Mouse (Mus musculus) forebrain, embryonic 15.5 days (tissue): Measurements from ENCODE around the gene Tgfbr3. TPM values are rescaled to one million over a fixed set of nuclear protein-coding genes. Genes with fewer than 3 reads are reported as not detected.

ENCODE experiments used
- ATAC-seq: fragments of 200-750 bp; cut with Nextera tagmentation; replicated peaks from 2 replicates; pipeline ENCODE4 v1.8.0; 2017; ENCODE audit warnings: mild to moderate bottlenecking, moderate TSS enrichment, moderate library complexity
- H3K27ac ChIP-seq: fragments of 300-500 bp; sonication (generic); replicated peaks from 2 replicates; pipeline ENCODE4 v1.5.1; 2015; ENCODE audit warnings: mild to moderate bottlenecking, inconsistent platforms
- H3K27me3 ChIP-seq: fragments of 300-500 bp; sonication (generic); 2 replicates; pipeline ENCODE4 v1.6.1; 2015; ENCODE audit warnings: inconsistent platforms
- H3K36me3 ChIP-seq: fragments of 300-500 bp; sonication (generic); 2 replicates; pipeline ENCODE4 v1.6.1; 2015; ENCODE audit warnings: mild to moderate bottlenecking, inconsistent platforms
- H3K4me1 ChIP-seq: fragments of 300-500 bp; sonication (generic); 2 replicates; pipeline ENCODE4 v1.6.1; 2015; ENCODE audit warnings: inconsistent platforms
- H3K4me2 ChIP-seq: fragments of 300-500 bp; sonication (generic); replicated peaks from 2 replicates; pipeline ENCODE4 v1.6.1; 2015; ENCODE audit warnings: mild to moderate bottlenecking, inconsistent platforms
- H3K4me3 ChIP-seq: fragments of 300-500 bp; sonication (generic); 2 replicates; pipeline ENCODE4 v1.5.1; 2015; ENCODE audit warnings: mild to moderate bottlenecking, inconsistent platforms
- H3K9ac ChIP-seq: fragments of 300-500 bp; sonication (generic); replicated peaks from 2 replicates; pipeline ENCODE4 v1.6.1; 2015; ENCODE audit warnings: mild to moderate bottlenecking, inconsistent platforms
- H3K9me3 ChIP-seq: fragments of 300-500 bp; sonication (generic); 2 replicates; pipeline ENCODE4 v1.6.1; 2016; ENCODE audit warnings: inconsistent platforms
- WGBS: fragments of 180-500 bp; shearing (Covaris S2); methylation state at CpG from one replicate; pipeline ENCODE4 v1.1.7; 2015; ENCODE audit warnings: mixed read lengths; 5-methylcytosine and 5-hydroxymethylcytosine counted together
- polyA plus RNA-seq: library from polyadenylated mRNA; unstranded; fragments of >200 nt; fragmentation: Nextera tagmentation; extraction: Ambion mirVana; gene quantifications from 2 replicates; pipeline ENCODE4 v1.2.1, GENCODE M21; 2015

Gene Tgfbr3
- polyA plus RNA-seq, 1 experiment from 2014 or later = 2.0 TPM

DNA sequence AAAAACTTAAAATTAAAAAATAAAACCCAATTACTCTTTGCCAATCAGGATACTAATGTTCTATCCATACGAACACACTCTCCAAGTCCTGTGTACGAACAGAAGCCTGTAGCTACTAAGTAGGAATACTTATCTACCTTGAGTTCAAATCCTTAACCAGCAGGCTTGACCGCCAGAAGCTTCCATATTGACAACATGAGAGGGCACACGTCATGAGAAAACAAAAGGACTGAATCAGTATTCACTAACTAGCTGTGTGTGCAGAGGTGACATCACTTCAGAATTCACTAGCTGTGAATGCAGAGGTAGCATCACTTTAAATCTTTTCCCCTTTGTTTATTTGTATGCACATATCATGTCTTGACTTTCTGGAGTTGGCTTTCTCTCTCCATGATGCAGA is 4.6 kb upstream of the Tgfbr3 start:
- Histone ChIP-seq H3K9ac (no peak overlapping the region), H3K4me1 (peaks cover 11% of the 10 kb centered on the region), H3K9me3 (no peaks in the 10 kb centered on the region), H3K27ac (no peak overlapping the region), H3K27me3 (peaks cover 19% of the 10 kb centered on the region; the same call in 1 of the 2 replicates), H3K36me3 (no peaks in the 10 kb centered on the region), H3K4me2 (no peak overlapping the region), H3K4me3 (no peak overlapping the region)
- ATAC-seq = no peak
- WGBS = 80% methylated on average over 4 of the region's 4 CpGs

DNA sequence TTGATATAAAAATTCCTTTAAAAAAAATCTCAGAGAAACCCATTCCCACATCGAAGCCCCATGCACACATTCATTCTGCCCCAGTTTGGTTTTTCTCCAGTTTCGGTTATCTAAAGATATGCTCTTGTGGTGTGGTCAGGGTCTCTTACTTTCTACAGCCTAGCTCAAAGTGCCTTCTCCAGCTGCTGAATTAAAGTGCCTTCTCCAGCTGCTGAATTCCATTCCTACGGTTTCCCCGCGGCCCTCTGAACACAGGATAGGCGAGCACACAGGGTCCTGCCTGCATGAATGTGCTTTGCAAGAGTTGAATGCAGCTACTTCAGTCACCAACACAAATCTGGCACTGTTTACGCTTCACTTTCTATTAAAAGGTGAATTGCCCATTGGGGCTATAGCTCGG is 557 bp upstream of the Tgfbr3 start:
- Histone ChIP-seq H3K36me3 (no peaks in the 10 kb centered on the region), H3K9ac (no peak overlapping the region), H3K4me2 (peak overlapping the region; percentile 98), H3K27me3 (peaks cover 47% of the 10 kb centered on the region), H3K4me1 (peaks cover 13% of the 10 kb centered on the region), H3K9me3 (no peaks in the 10 kb centered on the region), H3K27ac (no peak overlapping the region), H3K4me3 (peak overlapping the region; percentile 66)
- 36% methylated on average over 8 of the region's 8 CpGs for WGBS
- ATAC-seq = no peak

DNA sequence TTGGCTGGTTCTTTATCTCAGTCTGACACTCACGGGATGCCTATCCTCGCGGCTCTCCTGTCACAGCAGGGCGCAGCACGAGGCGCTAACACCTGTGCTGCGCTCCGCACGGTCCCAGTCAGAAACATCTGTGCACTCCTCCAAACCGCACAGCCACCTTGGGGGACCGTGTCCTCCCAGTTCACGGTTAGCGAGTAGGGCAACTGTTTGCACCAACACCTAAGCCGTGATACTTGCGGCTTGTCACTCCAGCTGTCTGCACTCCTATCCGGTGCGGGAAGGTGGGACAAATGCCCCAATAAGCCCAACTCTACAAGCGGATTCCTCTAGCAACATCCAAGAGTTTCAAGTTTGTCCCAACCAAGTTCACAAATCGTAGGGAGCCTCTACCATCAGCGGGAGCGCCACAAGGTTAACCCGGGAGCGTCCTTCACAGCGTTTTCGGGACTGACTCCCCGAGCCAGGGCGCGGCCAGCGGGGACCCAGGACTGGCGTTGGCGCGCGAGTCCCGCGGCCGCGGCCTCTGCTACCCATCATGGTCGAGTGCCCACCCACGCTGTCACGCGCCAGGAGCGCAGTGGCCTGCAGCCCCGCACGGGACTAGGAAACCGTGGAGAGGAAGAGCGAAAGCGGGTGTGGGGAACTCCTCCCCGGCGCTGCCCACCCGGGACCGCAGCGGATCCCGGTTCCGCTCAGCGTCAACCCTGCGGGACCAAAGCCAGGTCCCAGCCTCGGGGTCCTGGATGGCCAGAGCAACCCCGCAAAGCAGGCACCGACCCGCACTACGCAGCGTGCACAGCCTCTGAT is 799 bp downstream of the Tgfbr3 start:
- H3K27ac ChIP-seq = peak overlapping the region; percentile 20; the same call in 1 of the 2 replicates
- H3K36me3 ChIP-seq = no peaks in the 10 kb centered on the region
- H3K9ac ChIP-seq = peak overlapping the region; percentile 54
- H3K4me3 ChIP-seq = peak overlapping the region; percentile 66
- peaks cover 50% of the 10 kb centered on the region for H3K27me3 ChIP-seq
- H3K9me3 ChIP-seq = no peaks in the 10 kb centered on the region
- H3K4me1 ChIP-seq = peaks cover 13% of the 10 kb centered on the region
- H3K4me2 ChIP-seq = peak overlapping the region; percentile 98
- WGBS = under 1% methylated on average over 62 of the region's 62 CpGs
- no peak; the same call in 1 of the 2 replicates for ATAC-seq

DNA sequence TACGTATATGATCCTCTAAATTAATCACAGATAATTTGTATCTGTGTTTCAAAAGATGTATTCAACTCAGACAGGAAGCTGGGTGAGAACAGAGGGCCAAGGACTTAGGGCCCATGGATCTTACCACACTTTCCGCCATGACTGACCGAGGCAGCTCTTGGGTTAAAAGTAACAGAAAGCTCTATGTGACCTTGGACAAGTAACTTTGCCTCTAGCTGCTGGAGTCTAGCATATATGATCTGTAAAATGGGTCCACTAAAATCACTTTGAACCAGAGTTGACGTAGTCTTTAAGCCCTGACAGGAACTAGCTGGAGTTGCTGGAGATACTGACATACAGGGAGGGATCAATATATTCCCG is 1.5 kb downstream of the Tgfbr3 start:
- ATAC-seq = no peak
- Histone ChIP-seq H3K9ac (no peak overlapping the region), H3K4me2 (0 out of 2 replicates have a peak overlapping the region, but pooled peaks have one; percentile 98), H3K36me3 (no peaks in the 10 kb centered on the region), H3K27ac (no peak overlapping the region), H3K9me3 (no peaks in the 10 kb centered on the region), H3K4me3 (peak overlapping the region; percentile 66; the same call in 1 of the 2 replicates), H3K27me3 (peaks cover 50% of the 10 kb centered on the region), H3K4me1 (peaks cover 13% of the 10 kb centered on the region)
- WGBS = 50% methylated on average over 5 of the region's 5 CpGs

DNA sequence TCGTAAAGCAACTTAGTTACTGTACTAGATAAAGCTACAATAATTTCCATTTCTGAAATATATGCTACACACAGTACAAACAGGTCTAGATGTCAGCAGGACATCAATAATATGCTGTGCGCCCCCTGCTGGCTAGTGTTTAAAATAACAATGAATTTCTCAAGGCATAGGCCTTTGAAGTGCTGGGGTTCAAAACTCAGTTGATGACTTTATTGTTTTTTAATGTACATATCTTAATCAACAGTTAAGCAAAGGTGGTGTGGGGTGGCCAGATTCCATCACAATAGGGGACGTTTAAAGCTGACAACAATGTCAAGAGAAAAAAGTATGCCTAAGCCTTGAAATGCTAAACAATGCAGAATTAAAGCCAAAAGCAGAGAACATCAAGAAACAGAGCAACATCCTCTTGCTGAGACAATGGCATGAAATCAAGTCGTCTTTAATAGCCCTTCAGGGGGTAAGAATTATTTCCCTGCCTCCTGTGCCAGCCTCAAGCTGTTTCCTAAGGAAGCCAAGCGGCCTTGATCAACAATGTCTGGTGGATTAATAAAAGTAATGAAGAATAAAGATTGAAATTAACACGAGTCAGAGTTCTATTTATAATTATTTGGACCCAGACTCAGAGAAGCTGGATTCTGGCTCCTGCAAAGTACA is 2.0 kb downstream of the Tgfbr3 start:
- H3K9me3 ChIP-seq = no peaks in the 10 kb centered on the region
- 30% methylated on average over 6 of the region's 6 CpGs for WGBS
- no peak overlapping the region for H3K4me2 ChIP-seq
- H3K4me1 ChIP-seq = peaks cover 13% of the 10 kb centered on the region
- no peaks in the 10 kb centered on the region for H3K36me3 ChIP-seq
- H3K27me3 ChIP-seq = peaks cover 50% of the 10 kb centered on the region
- H3K4me3 ChIP-seq = no peak overlapping the region
- no peak overlapping the region for H3K27ac ChIP-seq
- no peak for ATAC-seq
- no peak overlapping the region for H3K9ac ChIP-seq

DNA sequence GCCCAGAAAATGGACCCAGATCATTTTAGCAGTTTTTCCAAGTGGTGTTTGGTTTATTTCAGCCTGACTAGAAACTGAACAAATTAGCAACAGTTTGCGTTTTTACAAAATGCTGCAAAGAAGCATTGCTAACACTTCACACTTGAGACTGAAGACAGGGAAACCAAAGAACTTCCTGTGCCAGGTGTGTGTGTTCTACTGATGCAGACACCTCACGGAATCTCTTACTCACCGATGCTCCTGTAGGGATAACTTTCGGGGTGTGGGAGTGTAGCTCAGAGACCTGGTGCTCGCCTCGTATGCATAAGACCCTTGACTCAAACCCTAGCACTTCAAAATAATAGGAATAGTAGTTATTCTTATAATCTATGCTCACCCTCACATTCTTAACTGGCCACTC is 3.9 kb downstream of the Tgfbr3 start:
- Histone ChIP-seq H3K4me1 (peaks cover 13% of the 10 kb centered on the region), H3K4me3 (no peak overlapping the region), H3K36me3 (no peaks in the 10 kb centered on the region), H3K9ac (no peak overlapping the region), H3K27me3 (peaks cover 38% of the 10 kb centered on the region), H3K9me3 (no peaks in the 10 kb centered on the region), H3K4me2 (no peak overlapping the region), H3K27ac (no peak overlapping the region)
- no peak for ATAC-seq
- 89% methylated on average over 6 of the region's 6 CpGs for WGBS

DNA sequence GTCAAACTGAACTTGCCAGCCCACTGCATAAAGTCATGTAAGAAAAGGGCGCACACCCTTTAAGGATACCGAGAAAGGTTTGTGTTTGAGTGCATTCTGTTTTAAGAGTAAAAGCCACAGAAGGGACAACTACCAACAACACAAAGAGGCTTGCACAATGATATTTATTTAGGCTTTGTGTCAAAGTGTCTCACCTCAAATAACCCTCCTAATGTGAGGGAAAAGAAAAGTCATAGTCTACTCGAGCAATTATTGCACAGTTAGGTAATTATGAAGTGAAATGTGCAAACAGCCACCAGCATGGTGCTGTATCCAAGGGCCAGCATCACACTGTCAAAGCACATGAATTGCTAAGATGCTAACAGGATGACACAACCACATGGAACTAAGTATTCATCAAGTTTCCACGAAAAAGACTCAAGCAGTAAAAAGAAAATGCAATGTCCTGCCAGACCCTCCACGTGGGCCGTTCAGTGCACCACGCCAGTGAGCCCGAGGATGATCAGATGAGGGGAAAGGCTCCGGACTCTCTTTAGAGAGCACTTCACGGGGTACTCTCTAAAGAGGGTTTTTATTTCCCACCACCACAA is 5.4 kb downstream of the Tgfbr3 start:
- H3K9ac ChIP-seq = no peak overlapping the region
- no peaks in the 10 kb centered on the region for H3K9me3 ChIP-seq
- WGBS = 75% methylated on average over 10 of the region's 10 CpGs
- no peak overlapping the region for H3K27ac ChIP-seq
- no peaks in the 10 kb centered on the region for H3K36me3 ChIP-seq
- no peak for ATAC-seq
- H3K27me3 ChIP-seq = peaks cover 31% of the 10 kb centered on the region
- no peak overlapping the region for H3K4me3 ChIP-seq
- no peak overlapping the region for H3K4me2 ChIP-seq
- peaks cover 8% of the 10 kb centered on the region for H3K4me1 ChIP-seq

DNA sequence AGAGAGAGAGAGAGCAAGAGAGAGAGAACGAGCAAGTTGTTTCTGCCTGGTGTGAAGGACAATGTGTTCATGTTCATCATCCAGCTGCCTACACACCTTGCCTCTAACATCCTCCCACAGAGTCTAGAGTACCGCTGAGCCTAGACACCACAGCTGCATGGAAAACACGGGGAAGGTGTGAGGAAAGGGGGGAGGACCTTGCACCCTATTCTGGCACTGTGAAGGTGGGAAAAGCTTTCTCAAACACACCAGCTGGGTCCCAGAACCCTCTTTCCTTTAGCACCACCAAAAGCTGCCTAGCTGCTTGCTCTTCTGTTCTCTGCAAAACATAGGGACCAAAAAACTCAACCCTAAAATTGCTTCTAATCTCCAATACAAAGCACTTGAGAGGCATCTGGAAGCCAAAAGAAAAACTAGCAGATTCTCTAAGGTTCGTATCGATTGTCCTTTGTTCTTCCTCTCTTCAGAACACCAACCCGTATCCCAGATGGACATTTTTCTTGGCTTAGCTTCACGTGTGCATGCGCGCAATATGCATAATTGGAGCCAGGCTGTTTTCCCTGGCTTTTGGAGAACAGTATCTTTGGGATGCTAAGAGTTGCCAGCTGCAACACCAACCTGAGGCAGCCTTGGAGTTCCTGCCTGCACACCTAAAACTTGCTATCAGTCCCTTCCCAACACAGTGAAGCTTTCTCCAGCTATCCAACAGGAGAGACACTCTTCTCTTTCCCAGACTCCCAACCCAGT is 6.7 kb downstream of the Tgfbr3 start:
- H3K27ac ChIP-seq = no peak overlapping the region
- H3K4me2 ChIP-seq = no peak overlapping the region
- no peak overlapping the region for H3K9ac ChIP-seq
- ATAC-seq = no peak
- H3K4me3 ChIP-seq = no peak overlapping the region
- H3K36me3 ChIP-seq = no peaks in the 10 kb centered on the region
- 69% methylated on average over 9 of the region's 9 CpGs for WGBS
- no peaks in the 10 kb centered on the region for H3K4me1 ChIP-seq
- H3K9me3 ChIP-seq = no peaks in the 10 kb centered on the region
- H3K27me3 ChIP-seq = peaks cover 21% of the 10 kb centered on the region; the same call in 1 of the 2 replicates

DNA sequence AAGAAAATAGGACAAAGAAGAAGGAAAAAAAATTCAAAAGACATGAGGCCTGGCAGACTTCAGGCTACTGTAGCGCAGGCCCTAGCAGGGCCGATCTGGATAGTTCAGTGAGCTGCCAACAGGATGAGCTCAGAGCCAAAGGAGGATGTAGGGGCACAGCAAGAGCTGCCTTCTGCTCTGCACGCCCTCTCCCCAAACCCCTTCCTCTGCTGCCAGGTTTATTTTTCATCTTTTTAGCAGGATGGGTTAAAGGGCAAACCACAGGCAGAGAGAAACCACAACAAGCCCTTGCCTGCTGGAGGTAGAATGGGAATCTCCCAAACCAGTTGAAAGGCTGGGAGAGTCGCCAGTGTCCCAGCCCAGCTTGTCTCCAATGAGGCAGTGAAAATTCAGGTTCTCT is 10.2 kb downstream of the Tgfbr3 start:
- no peaks in the 10 kb centered on the region for H3K36me3 ChIP-seq
- no peak overlapping the region for H3K4me3 ChIP-seq
- H3K27ac ChIP-seq = no peak overlapping the region
- H3K9me3 ChIP-seq = no peaks in the 10 kb centered on the region
- no peak for ATAC-seq
- WGBS = 83% methylated on average over 4 of the region's 4 CpGs
- no peak overlapping the region for H3K9ac ChIP-seq
- 0 out of 2 replicates have a peak, but pooled peaks cover 6% of the 10 kb centered on the region for H3K27me3 ChIP-seq
- no peaks in the 10 kb centered on the region for H3K4me1 ChIP-seq
- H3K4me2 ChIP-seq = no peak overlapping the region

DNA sequence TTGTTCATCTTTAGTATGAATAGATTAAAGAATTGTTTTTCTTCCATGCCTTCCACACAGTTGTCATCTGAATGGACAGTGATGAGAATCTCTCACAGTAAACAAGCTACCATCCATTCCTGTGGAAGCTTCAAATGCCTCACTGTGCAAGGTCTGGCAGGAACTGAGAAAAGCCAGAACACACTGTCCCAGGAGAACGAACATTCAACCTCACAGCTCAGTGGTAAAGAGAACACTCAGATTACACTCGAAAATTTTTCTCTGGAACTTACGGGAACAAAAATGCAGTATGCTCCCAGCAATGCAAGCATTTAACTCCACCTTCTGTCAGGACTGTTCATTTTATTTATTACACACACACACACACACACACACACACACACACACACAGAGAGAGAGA is 13.2 kb downstream of the Tgfbr3 start:
- H3K36me3 ChIP-seq = no peaks in the 10 kb centered on the region
- WGBS = 85% methylated on average over 3 of the region's 3 CpGs
- H3K9me3 ChIP-seq = no peaks in the 10 kb centered on the region
- H3K4me2 ChIP-seq = no peak overlapping the region
- no peak overlapping the region for H3K9ac ChIP-seq
- no peak overlapping the region for H3K27ac ChIP-seq
- H3K4me1 ChIP-seq = no peaks in the 10 kb centered on the region
- no peak for ATAC-seq
- H3K27me3 ChIP-seq = peaks cover 17% of the 10 kb centered on the region; the same call in 1 of the 2 replicates
- no peak overlapping the region for H3K4me3 ChIP-seq

DNA sequence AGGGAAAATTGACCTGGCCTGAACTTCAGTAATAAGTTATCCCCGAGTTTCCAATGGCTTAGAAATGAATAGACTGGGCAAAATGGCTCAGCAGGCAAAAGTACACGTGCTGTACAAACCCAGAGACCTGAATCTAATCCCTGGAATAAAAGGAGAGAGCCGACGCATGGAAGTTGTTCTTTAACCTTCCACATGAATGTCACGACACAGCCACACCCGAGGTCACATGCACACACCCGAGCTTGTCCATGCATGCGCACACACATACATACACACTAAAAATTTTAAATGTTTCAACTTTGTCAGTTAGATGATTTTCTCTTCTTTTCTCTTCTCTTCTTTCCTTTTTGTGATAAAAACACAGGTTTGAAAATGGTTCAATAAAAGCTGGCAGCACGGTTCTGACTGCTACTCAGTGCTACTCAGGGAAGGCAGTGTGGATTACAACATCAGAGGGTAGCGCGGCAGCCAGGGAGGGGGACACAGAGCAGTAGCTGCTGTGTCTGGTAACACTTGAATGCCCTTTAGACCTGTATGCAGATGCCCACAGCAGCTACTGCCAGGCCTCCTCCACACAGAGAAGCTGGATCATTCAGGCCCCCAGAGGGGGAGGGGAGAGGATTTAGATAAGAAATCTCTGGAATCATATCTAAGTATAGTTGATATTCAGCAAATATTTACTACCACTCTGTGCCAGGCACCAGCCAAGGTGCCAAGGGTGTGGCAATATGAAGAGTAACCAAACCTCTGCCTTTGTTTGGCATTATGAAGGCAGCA is 17.0 kb downstream of the Tgfbr3 start:
- H3K27me3 ChIP-seq = peaks cover 27% of the 10 kb centered on the region; the same call in 1 of the 2 replicates
- H3K9me3 ChIP-seq = no peaks in the 10 kb centered on the region
- no peak overlapping the region for H3K9ac ChIP-seq
- WGBS = 29% methylated on average over 11 of the region's 11 CpGs
- peaks cover 5% of the 10 kb centered on the region; the same call in 1 of the 2 replicates for H3K4me1 ChIP-seq
- ATAC-seq = no peak
- H3K4me3 ChIP-seq = no peak overlapping the region
- no peak overlapping the region for H3K27ac ChIP-seq
- H3K4me2 ChIP-seq = no peak overlapping the region
- no peaks in the 10 kb centered on the region for H3K36me3 ChIP-seq
